Mouse (Mus musculus) forebrain, embryonic 15.5 days (tissue): ENCODE measurements around the gene Tuft1. TPM values are rescaled to one million over a fixed set of nuclear protein-coding genes. Genes with fewer than 3 reads are reported as not detected.
A peak's percentile ranks its signal among the peaks of the same experiment; 100 is the strongest.
"Not testable (repeated sequence)": the region's sequence is repeated elsewhere in the genome, so short reads cannot be mapped to it uniquely, and the experiment has no call there.

Source experiments
- ATAC-seq: fragments of 200-750 bp; cut with Nextera tagmentation; replicated peaks from 2 replicates; pipeline ENCODE4 v1.8.0; 2017; ENCODE audit warnings: mild to moderate bottlenecking, moderate TSS enrichment, moderate library complexity
- H3K27ac ChIP-seq: fragments of 300-500 bp; sonication (generic); replicated peaks from 2 replicates; pipeline ENCODE4 v1.5.1; 2015; ENCODE audit warnings: mild to moderate bottlenecking, inconsistent platforms
- H3K27me3 ChIP-seq: fragments of 300-500 bp; sonication (generic); 2 replicates; pipeline ENCODE4 v1.6.1; 2015; ENCODE audit warnings: inconsistent platforms
- H3K36me3 ChIP-seq: fragments of 300-500 bp; sonication (generic); 2 replicates; pipeline ENCODE4 v1.6.1; 2015; ENCODE audit warnings: mild to moderate bottlenecking, inconsistent platforms
- H3K4me1 ChIP-seq: fragments of 300-500 bp; sonication (generic); 2 replicates; pipeline ENCODE4 v1.6.1; 2015; ENCODE audit warnings: inconsistent platforms
- H3K4me2 ChIP-seq: fragments of 300-500 bp; sonication (generic); replicated peaks from 2 replicates; pipeline ENCODE4 v1.6.1; 2015; ENCODE audit warnings: mild to moderate bottlenecking, inconsistent platforms
- H3K4me3 ChIP-seq: fragments of 300-500 bp; sonication (generic); 2 replicates; pipeline ENCODE4 v1.5.1; 2015; ENCODE audit warnings: mild to moderate bottlenecking, inconsistent platforms
- H3K9ac ChIP-seq: fragments of 300-500 bp; sonication (generic); replicated peaks from 2 replicates; pipeline ENCODE4 v1.6.1; 2015; ENCODE audit warnings: mild to moderate bottlenecking, inconsistent platforms
- H3K9me3 ChIP-seq: fragments of 300-500 bp; sonication (generic); 2 replicates; pipeline ENCODE4 v1.6.1; 2016; ENCODE audit warnings: inconsistent platforms
- WGBS: fragments of 180-500 bp; shearing (Covaris S2); methylation state at CpG from one replicate; pipeline ENCODE4 v1.1.7; 2015; ENCODE audit warnings: mixed read lengths; 5-methylcytosine and 5-hydroxymethylcytosine counted together
- polyA plus RNA-seq: library from polyadenylated mRNA; unstranded; fragments of >200 nt; fragmentation: Nextera tagmentation; extraction: Ambion mirVana; gene quantifications from 2 replicates; pipeline ENCODE4 v1.2.1, GENCODE M21; 2015

Tuft1 gene
- polyA plus RNA-seq, 1 experiment from 2014 or later = 4.1 TPM

- not testable (repeated sequence) for ATAC-seq
These were observed 27.5 kb upstream of the Tuft1 start for GRCm38 (mm10) chr3:94685989-94686772.

DNA sequence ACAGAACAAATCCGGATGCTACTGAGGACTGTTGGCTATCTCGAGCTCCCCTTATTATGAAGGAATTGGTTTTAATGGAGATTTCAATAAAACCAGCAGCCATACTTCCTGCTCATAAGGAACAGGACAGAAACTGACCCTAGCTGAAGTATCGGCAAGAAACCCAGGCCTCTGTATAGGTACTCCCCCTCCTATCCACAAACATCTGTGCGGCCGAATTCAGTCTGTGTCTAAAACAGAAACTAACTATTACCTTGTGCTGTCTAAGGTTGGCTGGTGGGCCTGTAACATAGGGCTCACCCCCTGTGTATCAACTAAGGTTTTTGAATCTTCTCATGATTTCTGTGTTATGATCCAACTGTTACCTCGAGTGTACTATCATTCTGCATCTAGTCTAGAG is 25.0 kb upstream of the Tuft1 start:
- Histone ChIP-seq H3K27ac (no peak overlapping the region), H3K9me3 (no peaks in the 10 kb centered on the region), H3K9ac (no peak overlapping the region), H3K4me1 (no peaks in the 10 kb centered on the region), H3K27me3 (no peaks in the 10 kb centered on the region), H3K36me3 (no peaks in the 10 kb centered on the region), H3K4me3 (no peak overlapping the region), H3K4me2 (no peak overlapping the region)
- 85% methylated on average over 6 of the region's 6 CpGs for WGBS
- ATAC-seq = no peak

More at GRCm38 (mm10) chr3:94685989-94686772, 27.5 kb upstream of the Tuft1 start:
- not testable (repeated sequence) for H3K9me3 ChIP-seq, H3K4me2 ChIP-seq, H3K4me1 ChIP-seq, H3K36me3 ChIP-seq, H3K4me3 ChIP-seq, H3K9ac ChIP-seq, H3K27ac ChIP-seq, H3K27me3 ChIP-seq
- WGBS = 88% methylated on average over 8 of the region's 8 CpGs

DNA sequence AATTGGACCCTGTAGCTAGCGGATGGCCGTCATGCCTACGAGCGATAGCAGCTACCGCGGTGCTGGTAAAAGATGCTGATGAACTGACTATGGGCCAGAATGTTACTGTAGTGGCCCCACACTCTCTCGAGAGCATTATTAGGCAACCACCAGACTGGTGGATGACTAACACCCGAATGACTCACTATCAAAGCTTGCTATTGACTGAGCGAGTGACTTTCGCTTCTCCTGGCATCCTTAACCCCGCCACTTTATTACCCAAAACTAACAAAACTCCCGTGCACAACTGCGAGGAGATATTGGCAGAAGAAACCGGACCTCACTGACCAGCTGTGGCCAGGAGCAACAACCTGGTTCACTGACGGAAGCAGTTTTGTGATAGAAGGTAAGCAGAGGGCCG is 22.1 kb upstream of the Tuft1 start:
- no peak overlapping the region for H3K9ac ChIP-seq
- no peak for ATAC-seq

DNA sequence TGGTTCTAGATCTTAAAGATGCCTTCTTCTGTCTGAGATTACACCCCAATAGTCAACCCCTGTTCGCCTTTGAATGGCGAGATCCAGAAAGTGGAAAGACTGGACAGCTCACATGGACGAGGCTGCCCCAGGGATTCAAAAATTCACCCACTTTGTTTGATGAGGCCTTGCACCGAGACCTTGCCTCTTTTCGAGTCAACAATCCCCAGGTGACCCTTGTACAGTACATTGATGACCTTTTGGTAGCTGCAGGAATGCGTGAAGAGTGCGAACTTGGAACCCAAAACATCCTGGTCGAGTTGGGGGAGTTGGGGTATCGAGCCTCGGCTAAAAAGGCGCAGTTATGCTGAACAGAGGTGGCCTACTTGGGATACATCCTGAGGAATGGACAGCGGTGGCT is 21.4 kb upstream of the Tuft1 start:
- not testable (repeated sequence) for H3K4me2 ChIP-seq, H3K9ac ChIP-seq, H3K36me3 ChIP-seq, ATAC-seq, H3K9me3 ChIP-seq, H3K27me3 ChIP-seq, H3K4me1 ChIP-seq, H3K27ac ChIP-seq, H3K4me3 ChIP-seq
- 94% methylated on average over 12 of the region's 12 CpGs for WGBS

More for the DNA sequence above, 22.1 kb upstream of the Tuft1 start:
- no peak overlapping the region for H3K27ac ChIP-seq
- H3K36me3 ChIP-seq = no peaks in the 10 kb centered on the region
- WGBS = 94% methylated on average over 16 of the region's 16 CpGs
- no peaks in the 10 kb centered on the region for H3K9me3 ChIP-seq
- H3K4me1 ChIP-seq = no peaks in the 10 kb centered on the region
- no peak overlapping the region for H3K4me2 ChIP-seq
- H3K4me3 ChIP-seq = no peak overlapping the region
- no peaks in the 10 kb centered on the region for H3K27me3 ChIP-seq

GRCm38 (mm10) chr3:94679351-94679841 is 20.7 kb upstream of the Tuft1 start:
- ATAC-seq = no peak
- WGBS = 77% methylated on average over 8 of the region's 8 CpGs
- H3K9ac ChIP-seq = no peak overlapping the region

GRCm38 (mm10) chr3:94675101-94675500 is 16.4 kb upstream of the Tuft1 start:
- not testable (repeated sequence) for H3K36me3 ChIP-seq, ATAC-seq, H3K9ac ChIP-seq, H3K4me2 ChIP-seq, H3K27ac ChIP-seq, H3K4me3 ChIP-seq, H3K9me3 ChIP-seq, H3K4me1 ChIP-seq, H3K27me3 ChIP-seq
- 84% methylated on average over 9 of the region's 9 CpGs for WGBS

More at GRCm38 (mm10) chr3:94679351-94679841, 20.7 kb upstream of the Tuft1 start:
- Histone ChIP-seq H3K4me3 (no peak overlapping the region), H3K4me2 (no peak overlapping the region), H3K9me3 (no peaks in the 10 kb centered on the region), H3K4me1 (no peaks in the 10 kb centered on the region), H3K27ac (no peak overlapping the region), H3K36me3 (no peaks in the 10 kb centered on the region), H3K27me3 (no peaks in the 10 kb centered on the region)

DNA sequence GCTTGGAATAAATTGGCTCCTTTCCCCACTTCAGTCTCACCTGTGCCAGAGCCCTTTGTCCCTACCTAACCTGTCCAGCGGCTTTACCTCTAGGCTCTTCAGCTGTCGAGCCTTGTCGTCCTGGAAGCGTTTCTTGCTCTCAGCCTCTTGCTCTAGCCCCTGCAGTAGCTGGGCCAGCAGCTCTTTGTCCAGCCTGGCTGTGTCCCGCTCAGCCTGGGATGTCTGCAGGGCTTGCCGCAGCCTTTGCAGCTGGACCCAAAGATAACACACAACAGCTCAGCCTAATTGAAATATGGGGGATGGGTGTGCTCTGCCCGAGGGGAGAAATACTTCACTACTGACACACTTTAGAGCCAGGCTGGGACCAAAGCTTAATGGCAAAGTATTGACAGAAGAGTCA is 7.2 kb upstream of the Tuft1 start:
- not testable (repeated sequence) for H3K9ac ChIP-seq, H3K4me3 ChIP-seq, H3K9me3 ChIP-seq, ATAC-seq, H3K36me3 ChIP-seq, H3K4me2 ChIP-seq, H3K27me3 ChIP-seq, H3K4me1 ChIP-seq, H3K27ac ChIP-seq
- WGBS = 35% methylated on average over 7 of the region's 7 CpGs

DNA sequence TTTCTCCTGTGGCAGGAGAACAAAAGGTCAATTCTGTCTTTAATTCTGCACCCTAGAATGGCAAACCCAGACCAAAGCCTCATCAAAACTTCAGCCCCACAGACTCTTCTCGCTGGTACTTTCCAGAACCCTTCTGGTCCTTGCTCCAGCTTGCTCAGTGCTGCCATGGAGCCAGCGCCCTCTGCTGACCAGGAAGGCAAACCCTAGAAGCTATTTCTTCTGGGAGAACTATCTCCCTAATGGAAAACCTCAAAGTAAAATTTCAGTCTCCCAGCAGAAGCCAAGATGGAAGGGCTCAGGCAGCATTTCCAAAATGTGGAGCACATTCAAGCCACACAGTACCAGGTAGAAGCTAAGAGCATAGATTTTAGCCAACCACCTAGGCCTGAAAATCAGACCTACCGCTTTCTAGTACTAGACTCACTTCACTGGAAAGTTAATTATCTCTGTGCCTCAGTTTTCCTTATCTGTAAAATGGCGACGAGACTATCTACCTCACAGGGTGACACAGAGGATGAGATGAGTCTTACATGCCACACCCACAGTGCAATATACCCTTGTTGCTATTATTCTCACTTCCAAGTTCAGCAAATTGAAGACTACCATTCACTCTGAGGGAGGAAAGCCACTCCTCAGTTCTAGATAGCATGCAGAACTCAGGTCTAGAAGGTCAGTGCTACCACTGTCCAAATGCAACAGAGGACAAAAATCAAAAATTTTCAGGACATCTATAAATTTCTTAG is 6.6 kb upstream of the Tuft1 start:
- not testable (repeated sequence) for H3K27me3 ChIP-seq, H3K9me3 ChIP-seq, H3K36me3 ChIP-seq, H3K4me2 ChIP-seq, H3K4me3 ChIP-seq, H3K9ac ChIP-seq, H3K4me1 ChIP-seq, H3K27ac ChIP-seq, ATAC-seq
- whole genome bisulfite sequencing = 71% methylated on average over 4 of the region's 5 CpGs

DNA sequence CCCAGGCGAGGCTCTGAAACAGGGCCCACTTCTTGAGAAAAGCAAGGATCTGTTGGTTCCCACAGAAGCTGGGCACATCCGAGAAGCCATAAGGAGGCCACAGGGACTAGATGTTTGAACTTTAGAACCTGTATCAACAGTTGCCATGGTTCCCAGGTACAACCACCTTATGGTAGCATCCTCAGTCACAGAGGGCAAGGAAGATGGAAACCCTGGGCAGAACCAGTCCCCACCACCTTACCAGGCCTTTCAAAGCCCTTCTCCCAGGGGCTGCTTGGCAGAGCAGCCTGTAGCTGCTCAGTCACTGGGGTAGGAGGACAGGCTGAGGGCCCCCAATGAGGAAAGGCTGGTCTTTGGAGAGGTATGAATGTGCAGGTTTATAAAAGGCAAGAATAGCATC is 2.2 kb upstream of the Tuft1 start:
- not testable (repeated sequence) for H3K27me3 ChIP-seq, H3K4me1 ChIP-seq, H3K4me3 ChIP-seq, H3K9me3 ChIP-seq, H3K36me3 ChIP-seq, ATAC-seq, H3K9ac ChIP-seq, H3K27ac ChIP-seq, H3K4me2 ChIP-seq
- WGBS = 89% methylated on average over 2 of the region's 2 CpGs

DNA sequence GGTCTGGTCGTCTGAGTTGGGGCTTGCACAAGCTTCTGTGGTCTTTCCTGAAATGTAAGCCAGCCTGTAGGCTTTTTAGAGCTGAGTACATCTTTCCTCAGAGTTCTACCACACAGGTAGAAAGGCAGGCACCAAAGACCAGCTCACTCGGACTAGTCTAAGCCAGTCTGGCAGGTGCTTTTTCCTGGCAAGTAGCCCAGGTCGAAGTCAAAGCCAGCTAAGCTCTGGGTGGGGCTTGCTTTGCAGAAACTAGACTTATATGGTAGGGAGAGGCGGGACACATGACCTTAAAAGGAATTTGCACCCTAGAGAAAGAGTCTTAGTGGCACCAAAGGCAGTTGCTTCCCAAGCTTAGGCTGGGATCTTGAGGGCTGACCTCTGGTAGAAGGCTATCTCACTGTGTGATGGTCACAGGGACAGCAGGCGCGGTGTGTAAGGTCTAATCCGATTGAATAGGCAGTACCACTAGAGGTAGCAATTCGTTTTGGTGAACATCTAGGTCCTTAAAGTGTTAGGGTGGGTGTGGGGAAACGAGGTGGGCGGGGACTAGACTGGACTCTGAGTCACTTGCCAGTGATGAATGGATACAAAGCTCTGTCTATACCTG is 573 bp upstream of the Tuft1 start:
- H3K36me3 ChIP-seq, H3K9me3 ChIP-seq, H3K9ac ChIP-seq, H3K4me1 ChIP-seq, H3K27me3 ChIP-seq, H3K27ac ChIP-seq: not testable (repeated sequence)
- Histone ChIP-seq H3K4me3 (peak overlapping the region; percentile 23), H3K4me2 (peak overlapping the region; percentile 37)
- ATAC-seq = peak; percentile 71
- 30% methylated on average over 8 of the region's 10 CpGs for WGBS

- H3K36me3 ChIP-seq = not testable (repeated sequence)
These were observed 576 bp downstream of the Tuft1 start for GRCm38 (mm10) chr3:94657852-94658739.

More at GRCm38 (mm10) chr3:94657852-94658739, 576 bp downstream of the Tuft1 start:
- not testable (repeated sequence) for H3K9me3 ChIP-seq, H3K9ac ChIP-seq, H3K27me3 ChIP-seq, H3K27ac ChIP-seq, H3K4me1 ChIP-seq
- ATAC-seq = peak; percentile 21
- Histone ChIP-seq H3K4me2 (peak overlapping the region; percentile 57), H3K4me3 (peak overlapping the region; percentile 37)
- WGBS = 4% methylated on average over 26 of the region's 47 CpGs
